Mouse (Mus musculus) bone marrow macrophage, adult 2 months (primary cell): ENCODE measurements at regions not wholly inside any gene's neighbourhood (a gene's known extent, or its start where the extent isn't known, plus 50 kb on each side); places are given as distances from the start of the nearest gene placed in this dataset.

ENCODE experiments used
- CTCF ChIP-seq: IDR thresholded peaks from 2 replicates; pipeline ENCODE4 v1.5.1; 2012; ENCODE audit warnings: low read depth, mild to moderate bottlenecking, low read length, moderate library complexity
- POLR2A ChIP-seq: IDR thresholded peaks from 2 replicates; pipeline ENCODE4 v1.6.1; 2012; ENCODE audit warnings: mild to moderate bottlenecking, low read depth, low read length, borderline replicate concordance

- TF ChIP-seq CTCF (no peak), POLR2A (no peak)
These were observed 122.2 kb upstream of the Fggy start for GRCm38 (mm10) chr4:95435080-95435479.
